Mouse (Mus musculus): ENCODE measurements around the gene Gm5460. TPM values are rescaled to one million over a fixed set of nuclear protein-coding genes. Genes with fewer than 3 reads are reported as not detected.

Gm5460 gene
- total RNA-seq, 2 experiments from 2014 or later: 0.13 TPM; not detected in 1

- DNase-seq (ENCODE audit: low spot score in 2 of 2): no peak
These were observed 58.8 kb downstream of the Gm5460 start for GRCm38 (mm10) chr14:34075346-34075745.

- no peak for DNase-seq (ENCODE audit: low spot score in 2 of 2)
These were observed 60.7 kb downstream of the Gm5460 start for GRCm38 (mm10) chr14:34077222-34077621.

GRCm38 (mm10) chr14:34078293-34078692, 61.7 kb downstream of the Gm5460 start:
- DNase-seq (ENCODE audit: low spot score in 2 of 2): no peak

GRCm38 (mm10) chr14:34080321-34080997, 63.9 kb downstream of the Gm5460 start:
- DNase-seq (ENCODE audit: low spot score in 2 of 2): peak; percentile 52 to 75

GRCm38 (mm10) chr14:34085731-34086130, 69.2 kb downstream of the Gm5460 start, which contains the start of gene Anxa8:
Anxa8 (plus strand) TSS chr14:34085981.
- DNase-seq (ENCODE audit: low spot score in 2 of 2): no peak

- no peak for DNase-seq (ENCODE audit: low spot score in 2 of 2)
These were observed 70.2 kb downstream of the Gm5460 start for GRCm38 (mm10) chr14:34086806-34087205.

GRCm38 (mm10) chr14:34087856-34088398, 71.4 kb downstream of the Gm5460 start:
- DNase-seq (ENCODE audit: low spot score in 2 of 2): no peak

GRCm38 (mm10) chr14:34089796-34090195, 73.2 kb downstream of the Gm5460 start:
- DNase-seq (ENCODE audit: low spot score in 2 of 2): no peak

GRCm38 (mm10) chr14:34091475-34091874, 74.9 kb downstream of the Gm5460 start:
- DNase-seq (ENCODE audit: low spot score in 2 of 2): no peak

GRCm38 (mm10) chr14:34092856-34093255, 76.3 kb downstream of the Gm5460 start:
- no peak for DNase-seq (ENCODE audit: low spot score in 2 of 2)

GRCm38 (mm10) chr14:34096161-34096560, 79.6 kb downstream of the Gm5460 start:
- no peak for DNase-seq (ENCODE audit: low spot score in 2 of 2)

Other genes with a start within 250 kb of the Gm5460 start
- 1 to 10 TPM; 3.5 to 5.0 TPM for gene Gdf10, start 93.2 kb upstream of the Gm5460 start, total RNA-seq (2021)
- not detected for gene Gdf2, start 75.7 kb upstream of the Gm5460 start, total RNA-seq (2021)
- not detected for gene Rbp3, start 62.8 kb upstream of the Gm5460 start, total RNA-seq (2021)
- gene Zfp488, start 38.0 kb upstream of the Gm5460 start, total RNA-seq (2021): under 1 TPM; 0.18 to 0.29 TPM
- not detected for gene Gm30083, start 1.6 kb upstream of the Gm5460 start, total RNA-seq (2021)
- not detected for gene Antxrl, start 35.9 kb downstream of the Gm5460 start, total RNA-seq (2021)
- gene Anxa8, start 69.2 kb downstream of the Gm5460 start, total RNA-seq (2021): 1 to 10 TPM; 2.2 to 3.1 TPM
- gene A630023A22Rik, start 86.0 kb downstream of the Gm5460 start, total RNA-seq (2021): not detected
- under 1 TPM; 0.13 to 0.17 TPM for gene Npy4r, start 135.7 kb downstream of the Gm5460 start, total RNA-seq (2021)
- gene Gprin2, start 184.9 kb downstream of the Gm5460 start, total RNA-seq (2021): 1 to 10 TPM; 1.0 to 1.5 TPM
- 1 to 10 TPM; 1.2 to 2.0 TPM for gene Syt15, start 202.8 kb downstream of the Gm5460 start, total RNA-seq (2021)

All from gastrocnemius, postnatal 4 days (tissue).